Mouse (Mus musculus): ENCODE measurements around the gene Mark4. TPM values are rescaled to one million over a fixed set of nuclear protein-coding genes. Genes with fewer than 3 reads are reported as not detected.
A peak's percentile ranks its signal among the peaks of the same experiment; 100 is the strongest.

The Mark4 gene
- total RNA-seq, 2 experiments from 2014 or later: 118 to 119 TPM

DNA sequence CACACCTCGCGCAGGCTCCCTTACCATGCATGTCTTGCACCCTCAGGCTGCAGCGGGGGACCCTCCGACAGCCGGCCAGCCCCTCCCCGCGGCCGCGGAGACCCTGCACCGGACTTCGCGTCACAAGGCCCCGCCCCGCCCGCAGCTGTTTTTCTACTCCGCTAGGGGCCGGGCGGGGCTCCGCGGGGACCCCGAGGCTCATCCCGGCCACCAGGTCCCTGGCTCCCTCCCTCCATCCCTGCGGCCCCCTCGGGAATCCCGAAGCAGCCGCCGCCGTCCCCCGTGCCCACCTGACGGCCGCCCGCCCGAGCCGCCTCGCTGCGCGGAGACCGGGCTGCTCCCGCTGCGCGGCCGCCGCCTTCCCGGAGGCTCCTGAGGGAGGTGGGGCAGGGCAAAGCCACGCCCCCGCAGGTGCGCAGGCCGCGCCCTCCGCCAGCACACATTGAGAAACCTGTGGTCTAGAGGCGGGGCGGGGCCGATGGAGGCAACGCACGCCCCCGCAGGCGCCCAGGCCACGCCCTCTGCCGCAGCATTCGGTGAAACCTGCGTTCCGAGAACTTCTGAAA is 54.8 kb downstream of the Mark4 start, which contains the start of gene Klc3:
Gene Klc3, minus strand, starts transcription at position 374 of the 566 bp plus-strand sequence.
- DNase-seq: no peak
- intact Hi-C loops (cut with DNase I): loop anchor here (10.0 kb wide), 1 partner anchor 301 kb away; no protein-coding TSS in a partner anchor

DNA sequence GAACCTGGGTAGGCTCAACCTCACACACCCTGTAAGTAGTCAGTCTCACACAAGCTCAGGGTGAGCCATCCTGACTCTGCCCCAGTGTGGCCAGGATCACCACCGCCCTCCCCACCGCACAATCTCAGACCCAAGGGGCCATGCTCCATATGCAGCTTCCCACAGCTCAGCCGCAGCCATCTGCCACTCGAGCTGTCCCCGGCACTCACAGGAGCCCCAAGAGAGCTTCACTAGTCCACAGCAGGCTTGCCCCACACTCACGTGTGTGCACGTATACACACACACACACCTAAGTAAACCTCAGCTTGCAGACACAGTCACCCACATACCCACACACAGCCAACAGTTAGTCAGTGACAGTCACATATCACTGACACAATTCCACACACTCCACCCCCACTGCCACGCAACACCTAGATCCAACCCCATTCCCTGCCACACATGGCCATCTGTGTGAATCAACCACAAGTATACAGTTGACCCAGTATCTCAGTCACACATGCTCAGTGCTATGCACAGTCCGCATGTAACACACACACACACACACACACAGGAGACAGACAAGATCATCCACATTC is 56.0 kb downstream of the Mark4 start:
- intact Hi-C loops (cut with DNase I): loop anchor here (10.0 kb wide), 1 partner anchor 302 kb away; no protein-coding TSS in a partner anchor
- DNase-seq: no peak

DNA sequence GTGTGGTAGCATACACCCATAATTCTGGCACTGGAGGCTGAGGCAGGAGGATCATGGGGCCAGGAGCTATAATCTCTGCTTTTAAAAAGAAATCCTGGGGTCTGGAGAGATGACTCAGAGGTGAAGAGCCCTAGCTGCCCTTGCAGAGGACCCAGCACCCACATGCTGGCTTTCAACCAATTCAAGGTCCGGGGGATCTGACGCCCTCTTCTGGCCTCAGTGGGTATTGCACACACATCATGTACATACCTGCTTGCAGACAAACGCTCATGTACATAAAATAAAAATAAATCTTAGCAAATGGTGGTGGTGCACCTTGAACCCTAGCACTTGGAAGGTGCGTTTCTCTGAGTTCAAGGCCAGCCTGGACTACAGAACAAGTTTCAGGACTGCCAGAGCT is 57.7 kb downstream of the Mark4 start:
- intact Hi-C loops (cut with DNase I): loop anchor here (10.0 kb wide), 1 partner anchor 304 kb away; no protein-coding TSS in a partner anchor
- no peak for DNase-seq

DNA sequence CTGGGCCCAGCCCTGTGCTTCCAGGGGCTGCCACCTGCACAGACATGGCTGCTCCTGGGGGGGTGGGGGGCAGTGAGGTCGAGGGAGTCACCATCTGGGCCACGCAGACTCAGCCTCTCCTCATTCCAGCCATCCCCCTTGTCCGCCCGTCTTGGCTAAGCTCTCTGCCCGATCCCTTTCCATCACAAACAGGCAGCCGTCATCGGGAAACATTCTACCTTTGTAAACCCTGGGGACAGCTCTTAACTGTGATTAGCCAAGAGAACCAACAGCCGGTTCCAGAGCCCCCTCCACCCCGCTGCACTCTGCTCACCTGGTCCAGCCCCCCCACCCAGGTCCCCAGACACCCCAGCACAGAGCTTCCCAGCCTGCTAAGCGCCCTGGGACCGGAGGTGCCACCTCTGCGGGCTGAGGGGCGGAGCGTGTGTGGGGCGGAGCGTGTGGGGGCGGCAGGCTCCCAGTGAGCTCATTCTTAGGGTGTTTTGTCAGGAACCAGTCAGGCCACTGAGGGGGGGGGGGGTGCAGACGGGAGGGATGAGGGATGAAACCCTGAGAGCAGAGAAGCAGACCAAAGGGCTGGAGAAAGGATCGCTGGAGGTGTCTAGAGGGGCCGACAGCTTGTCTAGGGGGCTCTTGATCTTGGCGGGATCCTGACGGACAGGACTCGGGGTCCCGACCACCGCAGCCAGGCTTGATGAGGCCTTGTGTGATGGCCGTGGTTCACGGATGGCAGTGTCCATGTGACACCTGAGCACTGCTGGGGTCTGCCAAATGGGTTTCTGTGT is 58.9 kb downstream of the Mark4 start:
- DNase-seq: no peak
- intact Hi-C loops (cut with DNase I): loop anchor here (10.0 kb wide), 1 partner anchor 305 kb away; no protein-coding TSS in a partner anchor

DNA sequence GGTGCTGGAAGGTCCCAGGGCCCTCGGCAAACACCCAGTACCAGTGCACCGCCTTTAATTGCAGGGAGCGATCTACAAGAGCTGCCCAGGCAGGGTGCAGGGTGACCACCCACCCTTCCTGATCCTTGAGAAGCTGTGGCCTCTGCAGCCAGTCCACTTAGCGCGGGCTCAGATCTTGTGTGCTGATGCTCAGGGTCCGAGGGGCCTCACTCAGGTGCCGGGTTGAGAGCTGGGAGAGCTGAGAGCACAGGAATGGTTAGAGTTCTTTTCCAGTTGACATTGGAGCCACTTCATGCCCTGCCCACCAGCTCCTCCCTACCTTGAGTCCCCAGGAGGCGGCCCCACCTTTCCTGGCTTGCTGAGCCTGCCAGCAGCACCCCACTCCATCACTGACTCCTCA is 64.1 kb downstream of the Mark4 start:
- intact Hi-C loops (cut with DNase I): no loop called here
- no peak for DNase-seq

DNA sequence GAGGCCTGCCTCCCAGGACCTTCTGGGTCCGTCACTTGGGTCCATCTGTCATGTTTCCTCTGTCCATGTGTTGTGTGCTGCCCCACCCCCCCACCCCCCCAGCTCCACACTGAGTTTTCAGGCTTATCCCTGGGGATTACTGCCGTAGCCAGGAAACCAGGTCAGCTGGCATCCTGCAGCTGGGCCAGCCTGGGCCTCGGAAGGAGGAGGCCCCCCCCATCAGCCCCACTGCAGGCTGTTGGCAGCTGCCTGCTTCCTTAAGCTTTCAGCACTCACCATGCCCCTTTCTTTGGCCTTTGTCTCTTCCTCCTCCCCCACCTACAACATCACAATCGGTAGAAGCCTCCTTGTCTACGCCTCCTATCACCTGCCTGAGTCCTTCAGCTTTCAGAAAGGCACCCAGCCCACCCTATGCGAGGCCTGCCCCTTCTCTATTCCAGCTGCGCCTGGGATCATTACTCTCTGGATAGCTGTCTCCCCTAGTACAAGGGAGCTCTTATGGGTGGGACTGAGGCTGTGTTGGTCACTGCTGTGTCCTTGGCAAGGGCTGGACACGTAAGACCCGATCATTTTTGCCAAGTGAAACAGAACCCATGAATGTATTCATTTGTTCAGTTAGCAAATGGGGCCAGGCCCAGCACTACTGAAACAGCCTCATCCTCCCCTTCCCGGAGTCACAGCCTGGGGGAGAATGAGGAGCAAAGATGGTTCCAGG is 69.8 kb downstream of the Mark4 start:
- intact Hi-C loops (cut with DNase I): no loop called here
- DNase-seq: peak; percentile 41

DNA sequence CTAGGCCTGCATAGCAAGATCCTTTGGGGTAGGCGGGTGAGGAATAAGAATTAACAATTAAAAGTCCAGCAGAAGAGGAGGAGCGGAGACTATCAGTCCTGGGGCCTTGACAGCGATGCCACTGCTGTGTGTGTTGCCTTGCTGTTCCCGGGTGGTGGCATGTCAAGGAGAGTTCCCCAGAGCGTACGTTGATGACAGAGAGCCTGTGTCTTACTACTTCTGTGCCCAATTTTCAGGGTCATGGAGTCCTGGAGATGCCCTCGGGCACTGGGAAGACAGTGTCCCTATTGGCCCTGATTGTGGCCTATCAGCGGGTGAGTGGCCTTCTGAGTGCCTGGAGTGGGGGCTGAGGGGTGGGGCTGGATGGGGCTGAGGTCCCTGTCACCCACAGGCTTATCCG is 74.9 kb downstream of the Mark4 start:
- intact Hi-C loops (cut with DNase I): no loop called here
- DNase-seq: no peak

DNA sequence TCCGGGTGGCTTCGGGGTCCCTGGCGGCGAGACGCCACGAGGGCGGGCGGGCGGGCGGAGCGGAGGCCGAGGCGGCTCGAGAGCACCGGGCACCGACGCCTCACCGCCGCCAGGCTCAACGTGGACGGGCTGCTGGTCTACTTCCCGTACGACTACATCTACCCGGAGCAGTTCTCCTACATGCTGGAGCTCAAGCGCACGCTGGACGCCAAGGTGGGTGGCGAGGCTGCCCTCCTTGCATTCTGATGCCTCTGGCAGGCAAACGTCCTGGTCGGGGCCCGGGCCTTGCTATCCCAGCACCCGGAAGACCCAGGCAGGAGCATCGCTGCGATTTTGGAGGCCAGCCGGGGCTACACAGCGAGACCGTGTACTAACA is 76.5 kb downstream of the Mark4 start:
- intact Hi-C loops (cut with DNase I): no loop called here
- no peak for DNase-seq

DNA sequence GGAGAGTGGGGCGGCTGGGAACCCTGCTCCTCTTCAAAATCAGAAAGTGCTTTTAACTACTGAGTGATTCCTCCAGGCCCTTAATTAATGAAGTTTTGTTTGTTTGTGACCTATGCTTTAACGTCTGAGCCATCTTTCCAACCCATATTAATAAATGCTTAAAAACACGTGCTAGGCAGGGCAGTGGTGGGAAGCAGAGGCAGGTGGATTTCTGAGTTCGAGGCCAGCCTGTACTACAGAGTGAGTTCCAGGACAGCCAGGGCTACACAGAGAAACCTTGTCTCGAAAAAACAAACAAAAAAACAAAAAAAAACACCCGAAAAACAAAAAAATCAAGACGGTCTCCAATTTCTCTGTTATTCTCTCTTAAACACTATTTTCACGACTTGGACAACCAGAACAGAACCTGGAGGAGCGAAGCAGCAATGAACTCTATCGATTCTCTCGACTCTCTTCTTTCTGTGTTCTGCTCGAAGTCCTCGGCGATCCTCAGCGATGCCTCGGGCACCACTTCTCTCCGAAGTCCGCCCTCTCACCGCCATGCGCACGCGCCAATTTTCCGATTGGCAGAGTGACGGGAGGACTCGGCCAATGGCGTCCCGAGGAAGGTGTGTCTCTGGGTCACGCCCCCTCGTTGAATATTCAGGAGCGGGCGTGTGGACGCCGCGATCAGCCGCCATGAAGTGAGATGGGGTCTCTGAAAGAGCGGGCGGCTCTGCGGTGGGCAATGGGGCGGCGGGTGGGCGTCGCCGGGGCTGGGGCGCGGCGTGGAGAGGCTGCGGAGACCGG is 77.0 kb downstream of the Mark4 start, which contains the start of gene Ercc2:
Gene Ercc2, plus strand, starts transcription at position 634 of the 789 bp plus-strand sequence.
- intact Hi-C loops (cut with DNase I): no loop called here
- DNase-seq: peak; percentile 99

DNA sequence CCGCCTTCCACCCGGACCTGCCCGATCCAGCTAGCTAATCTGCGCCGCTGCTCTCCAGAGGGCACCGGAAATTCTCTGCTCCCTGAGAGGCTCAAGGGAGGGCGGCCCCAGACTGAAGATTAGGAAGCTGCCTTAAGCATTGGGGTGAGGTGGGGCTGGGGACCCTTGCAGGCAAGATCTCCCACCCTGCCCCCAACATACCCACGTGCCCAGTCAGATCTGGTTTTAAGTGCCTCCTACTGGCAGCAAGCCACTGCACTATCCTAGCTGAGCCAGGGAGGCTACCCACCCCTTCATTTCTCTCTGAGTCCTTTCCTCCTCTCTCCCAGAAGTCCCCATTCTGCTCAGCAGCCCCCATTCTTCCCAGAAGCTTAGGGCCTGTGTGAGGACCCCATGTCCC is 80.6 kb downstream of the Mark4 start:
- no peak for DNase-seq
- intact Hi-C loops (cut with DNase I): no loop called here

DNA sequence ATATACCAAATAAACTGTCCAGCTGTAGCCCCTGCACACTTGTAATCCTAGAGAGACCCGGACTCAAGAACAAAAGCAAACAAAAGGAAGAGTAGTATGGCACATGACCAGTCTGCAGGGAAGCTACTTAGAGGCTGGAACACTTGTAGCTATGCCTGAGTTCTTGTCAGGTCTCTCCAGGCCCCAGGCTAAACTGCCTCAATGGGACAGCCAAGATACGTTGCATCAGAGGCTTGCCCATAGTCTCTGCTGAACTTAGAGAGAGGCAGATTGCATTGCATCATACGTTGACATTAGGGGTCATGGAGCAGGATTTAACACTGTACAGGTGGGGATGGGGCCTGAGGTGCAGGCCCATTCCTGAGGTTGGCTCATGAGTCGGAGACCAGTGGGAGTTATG is 82.6 kb downstream of the Mark4 start:
- intact Hi-C loops (cut with DNase I): no loop called here
- DNase-seq: no peak

DNA sequence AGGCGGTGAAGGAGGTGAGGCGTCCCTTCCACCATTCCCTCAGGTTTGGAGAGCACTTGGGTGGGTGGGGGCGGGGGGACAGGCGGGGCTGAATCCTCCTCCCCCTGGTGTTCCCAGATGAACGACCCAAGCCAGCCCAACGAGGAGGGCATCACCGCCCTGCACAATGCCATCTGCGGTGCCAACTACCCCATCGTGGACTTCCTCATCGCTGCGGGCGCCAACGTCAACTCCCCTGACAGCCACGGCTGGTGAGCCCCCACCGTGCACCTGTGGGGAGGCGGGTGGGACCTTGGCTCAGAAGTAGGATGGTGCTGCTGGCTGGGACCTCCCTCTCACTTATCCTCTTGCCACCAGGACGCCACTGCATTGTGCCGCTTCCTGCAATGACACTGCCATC is 83.3 kb downstream of the Mark4 start:
- intact Hi-C loops (cut with DNase I): no loop called here
- no peak for DNase-seq

Small RNA genes lying within 50 kb of the gene (microRNA-seq; reads per million reads assigned to microRNA genes)
- gene Mir343: not detected

Other genes with a start within 250 kb of the Mark4 start
- gene Gpr4, start 246.3 kb downstream of the Mark4 start, total RNA-seq (2021): 1 to 10 TPM; 3.5 to 4.3 TPM
- 10 to 100 TPM; 33.8 to 35.0 TPM for gene Opa3, start 230.5 kb downstream of the Mark4 start, total RNA-seq (2021)
- gene Vasp, start 187.0 kb downstream of the Mark4 start, total RNA-seq (2021): 10 to 100 TPM; 45.3 to 46.6 TPM
- under 1 TPM; 0.60 to 0.64 TPM for gene Ppm1n, start 178.8 kb downstream of the Mark4 start, total RNA-seq (2021)
- 100 to 1,000 TPM; 154 to 161 TPM for gene Rtn2, start 176.2 kb downstream of the Mark4 start, total RNA-seq (2021)
- 1 to 10 TPM; 1.2 to 1.3 TPM for gene Fosb, start 148.8 kb downstream of the Mark4 start, total RNA-seq (2021)
- gene Ercc1, start 114.0 kb downstream of the Mark4 start, total RNA-seq (2021): 10 to 100 TPM; 60.1 to 70.9 TPM
- 10 to 100 TPM; 15.9 to 18.7 TPM for gene Cd3eap, start 99.3 kb downstream of the Mark4 start, total RNA-seq (2021)
- gene Ppp1r13l, start 99.1 kb downstream of the Mark4 start, total RNA-seq (2021): 1 to 10 TPM; 6.0 to 6.4 TPM
- gene Ercc2, start 76.8 kb downstream of the Mark4 start, total RNA-seq (2021): 10 to 100 TPM; 46.1 to 62.8 TPM
- gene Klc3, start 54.7 kb downstream of the Mark4 start, total RNA-seq (2021): 1 to 10 TPM; 1.2 to 1.3 TPM
- gene Ckm, start 54.0 kb downstream of the Mark4 start, total RNA-seq (2021): not detected
- gene Exoc3l2, start 4.5 kb upstream of the Mark4 start, total RNA-seq (2021): under 1 TPM; 0.42 to 0.46 TPM
- 1 to 10 TPM; 8.5 to 8.8 TPM for gene Bloc1s3, start 49.5 kb upstream of the Mark4 start, total RNA-seq (2021)
- 10 to 100 TPM; 17.9 to 19.0 TPM for gene Trappc6a, start 49.6 kb upstream of the Mark4 start, total RNA-seq (2021)
- gene Nkpd1, start 59.0 kb upstream of the Mark4 start, total RNA-seq (2021): under 1 TPM; 0.90 to 0.91 TPM
- gene Ppp1r37, start 104.3 kb upstream of the Mark4 start, total RNA-seq (2021): 10 to 100 TPM; 81.1 to 85.1 TPM
- under 1 TPM; 0.22 to 0.24 TPM for gene Zfp296, start 118.5 kb upstream of the Mark4 start, total RNA-seq (2021)
- gene Gemin7, start 118.8 kb upstream of the Mark4 start, total RNA-seq (2021): 10 to 100 TPM; 56.0 to 58.2 TPM
- gene Clasrp, start 145.7 kb upstream of the Mark4 start, total RNA-seq (2021): 100 to 1,000 TPM in 1 of 2 experiments, 10 to 100 TPM in 1; 98.0 to 106 TPM
- gene Relb, start 170.6 kb upstream of the Mark4 start, total RNA-seq (2021): 1 to 10 TPM; 5.5 to 7.5 TPM
- gene Clptm1, start 206.2 kb upstream of the Mark4 start, total RNA-seq (2021): 100 to 1,000 TPM; 105 to 115 TPM
- gene Apoc2, start 219.1 kb upstream of the Mark4 start, total RNA-seq (2021): not detected
- gene Gm44805, start 222.6 kb upstream of the Mark4 start, total RNA-seq (2021): not detected
- gene Apoc4, start 222.7 kb upstream of the Mark4 start, total RNA-seq (2021): not detected
- gene Apoc1, start 233.8 kb upstream of the Mark4 start, total RNA-seq (2021): 1 to 10 TPM; 2.1 to 3.6 TPM
- 100 to 1,000 TPM; 576 to 662 TPM for gene Apoe, start 240.4 kb upstream of the Mark4 start, total RNA-seq (2021)

All from left cerebral cortex, postnatal 4 days (tissue).